Mouse (Mus musculus) 416B (cell line): ENCODE measurements around the gene Sdhd.

Experiments used
- DNase-seq: peaks from one replicate; pipeline ENCODE4 v3.0.0; 2011; ENCODE audit warnings: low read depth

Gene Sdhd

DNA sequence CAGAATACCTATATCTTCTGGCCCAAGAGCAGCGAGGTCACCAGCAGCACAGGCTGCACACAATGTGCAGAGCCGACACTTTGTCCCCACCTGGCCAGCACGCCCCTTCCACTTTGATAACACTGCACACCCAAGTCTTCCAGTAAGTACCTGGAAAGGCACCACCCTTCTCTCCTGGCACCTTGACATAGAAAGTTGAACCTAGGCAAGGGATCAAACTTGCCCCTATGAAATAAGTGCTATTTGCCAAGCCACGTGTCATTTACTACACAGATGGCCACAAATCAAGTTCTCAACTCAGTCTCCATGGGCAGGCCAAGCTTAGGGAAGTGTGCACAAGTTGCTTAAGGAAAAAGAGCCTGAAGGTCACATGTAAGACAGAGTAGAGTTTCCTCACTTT lies 16.7 kb downstream of the Sdhd start:
- no peak for DNase-seq

DNA sequence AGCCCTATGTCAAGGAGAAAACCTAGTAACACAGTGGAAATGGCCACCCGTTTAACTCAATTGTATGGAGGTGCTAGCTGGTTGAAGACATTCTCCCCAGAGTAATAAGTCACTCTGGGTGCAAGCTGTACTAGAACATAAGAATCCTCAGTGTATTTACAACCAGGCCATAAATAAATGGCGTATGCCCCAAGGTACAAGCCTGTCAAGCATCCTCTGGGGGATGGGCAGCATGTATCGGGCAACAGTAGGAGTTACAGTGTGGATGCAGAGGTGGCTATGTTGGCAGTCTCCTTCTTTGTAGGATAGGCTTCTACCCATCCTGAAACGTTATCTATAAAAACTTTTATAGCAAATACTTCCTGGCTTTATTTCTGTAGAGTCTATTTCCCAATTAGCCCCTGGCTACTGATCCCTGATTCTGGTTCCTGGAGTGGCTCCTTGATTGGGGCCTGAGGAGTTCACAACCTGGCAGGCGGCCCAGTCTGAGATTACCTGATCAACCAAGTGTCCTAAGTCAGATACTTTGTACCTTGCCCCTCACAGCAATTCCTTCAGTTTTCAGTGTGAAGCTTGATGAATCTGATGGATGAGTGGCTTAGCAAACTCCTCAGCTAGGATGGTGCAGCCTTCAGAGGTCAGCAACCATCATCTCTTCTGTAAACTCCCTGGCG lies 18.3 kb downstream of the Sdhd start:
- no peak for DNase-seq

DNA sequence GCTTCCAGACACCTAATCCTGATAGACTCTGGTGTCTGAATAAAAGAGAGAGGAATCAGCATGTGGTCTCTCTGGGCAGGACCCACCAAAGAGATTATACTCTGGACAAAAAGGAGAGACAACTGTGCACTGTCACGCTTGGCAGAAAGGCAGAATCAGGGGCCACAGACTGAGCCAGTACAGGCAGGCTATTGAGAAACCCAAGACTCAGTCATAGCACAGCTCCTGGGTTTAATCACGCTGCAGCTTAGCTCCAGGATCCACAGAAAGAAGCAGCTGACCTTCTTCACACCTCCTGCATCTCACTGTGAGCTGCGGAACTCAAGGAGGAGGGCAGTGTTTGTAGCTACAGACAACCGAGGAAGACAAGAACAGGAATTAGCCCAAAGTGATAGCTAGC lies 23.2 kb downstream of the Sdhd start:
- DNase-seq = no peak

DNA sequence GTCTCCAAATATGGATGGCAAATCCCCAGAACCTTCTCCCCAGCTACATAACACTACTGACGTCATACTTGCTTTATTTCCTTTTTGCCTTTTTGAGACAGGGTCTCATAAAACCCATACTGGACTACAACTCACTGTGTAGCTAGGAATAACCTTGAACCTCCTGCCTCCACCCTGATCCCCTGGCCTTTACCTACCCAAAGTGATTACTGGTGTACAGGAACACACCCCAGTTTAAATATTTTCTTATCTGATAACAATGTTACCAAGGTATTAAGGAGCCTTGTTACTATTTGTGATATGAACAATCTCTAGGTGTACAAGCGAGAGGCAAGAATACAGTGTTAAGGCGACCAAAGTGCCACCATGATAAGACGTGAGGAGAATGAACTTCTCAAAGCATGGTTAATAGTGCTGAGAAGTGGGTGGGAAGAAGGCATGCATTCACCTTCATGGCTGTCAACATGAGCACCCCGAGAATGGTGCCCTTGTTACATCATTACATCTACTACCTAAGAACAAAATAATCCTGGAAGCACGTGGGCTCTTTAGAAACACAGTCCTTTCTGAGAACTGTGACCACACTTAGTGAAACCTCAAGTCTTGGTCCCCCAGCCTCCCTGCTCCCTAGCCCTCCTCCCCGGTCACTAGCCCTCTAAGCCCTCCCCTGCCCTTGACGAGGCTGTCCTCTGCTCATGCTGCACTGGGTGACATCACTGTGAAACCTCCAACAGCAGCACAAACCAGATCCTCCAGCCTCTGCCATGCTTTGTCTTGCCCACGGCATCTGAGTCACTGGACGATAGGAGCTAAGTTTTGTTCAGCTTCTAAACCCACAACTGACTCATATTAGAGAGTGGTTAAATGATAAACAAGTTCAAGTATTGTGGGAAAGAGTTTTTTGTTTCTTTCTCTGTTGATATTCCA lies 33.8 kb downstream of the Sdhd start:
- peak; percentile 73 for DNase-seq

DNA sequence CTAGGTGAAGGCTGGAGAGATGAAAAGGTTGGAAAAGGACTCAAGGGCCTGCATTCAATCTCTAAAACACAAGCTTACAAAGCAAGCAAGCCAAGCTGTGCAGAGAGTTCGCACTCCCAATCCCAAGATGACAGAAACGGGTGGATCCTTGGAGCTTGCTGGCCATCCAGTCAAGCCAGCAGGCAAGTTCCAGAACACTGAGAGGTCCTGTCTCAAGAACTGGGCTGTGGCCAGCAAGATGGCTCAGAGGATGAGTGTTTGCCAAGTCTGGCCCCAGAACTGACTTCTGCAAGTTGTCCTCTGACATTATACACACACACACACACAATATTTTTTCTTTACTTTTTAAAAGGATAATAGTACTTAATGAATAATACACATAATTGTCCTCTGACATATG lies 35.7 kb downstream of the Sdhd start:
- DNase-seq = no peak

DNA sequence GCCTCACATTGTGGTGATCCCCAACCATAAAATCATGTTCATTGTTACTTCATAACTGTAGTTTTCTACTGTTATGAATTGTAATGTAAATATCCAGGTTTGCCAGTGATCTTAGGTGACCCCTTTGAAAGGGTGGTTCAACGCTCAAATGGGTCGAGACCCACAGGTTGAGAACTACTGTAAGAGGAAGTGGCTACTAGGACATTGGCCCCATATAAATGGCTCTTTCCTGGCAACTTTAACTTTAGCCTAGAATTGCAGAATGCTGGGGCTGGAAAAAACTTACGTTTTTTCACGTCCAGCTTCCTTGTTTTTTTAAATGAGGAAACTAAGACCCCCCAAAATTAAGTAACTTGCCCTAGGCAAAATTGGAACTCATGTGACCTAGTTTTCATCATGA lies 36.2 kb downstream of the Sdhd start:
- no peak for DNase-seq

DNA sequence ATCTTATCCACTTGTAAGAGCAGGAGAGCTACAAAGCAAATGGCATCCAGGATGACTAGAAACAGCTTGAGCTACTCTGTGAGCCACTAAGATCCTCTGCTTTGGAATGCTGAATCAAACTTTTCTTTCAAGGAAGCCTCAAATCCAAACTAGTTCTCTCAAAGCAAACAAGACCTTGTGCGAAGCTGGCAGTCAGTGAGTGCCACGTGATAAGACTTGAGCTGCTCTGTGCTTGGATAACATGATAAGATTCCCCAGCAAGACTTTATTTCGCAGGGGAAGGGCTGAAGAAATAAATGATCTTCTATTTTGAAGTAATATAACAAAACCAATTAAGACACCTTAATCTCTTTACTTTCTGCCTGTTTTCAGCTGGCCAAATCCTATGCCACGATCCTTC lies 37.7 kb downstream of the Sdhd start:
- DNase-seq = no peak

DNA sequence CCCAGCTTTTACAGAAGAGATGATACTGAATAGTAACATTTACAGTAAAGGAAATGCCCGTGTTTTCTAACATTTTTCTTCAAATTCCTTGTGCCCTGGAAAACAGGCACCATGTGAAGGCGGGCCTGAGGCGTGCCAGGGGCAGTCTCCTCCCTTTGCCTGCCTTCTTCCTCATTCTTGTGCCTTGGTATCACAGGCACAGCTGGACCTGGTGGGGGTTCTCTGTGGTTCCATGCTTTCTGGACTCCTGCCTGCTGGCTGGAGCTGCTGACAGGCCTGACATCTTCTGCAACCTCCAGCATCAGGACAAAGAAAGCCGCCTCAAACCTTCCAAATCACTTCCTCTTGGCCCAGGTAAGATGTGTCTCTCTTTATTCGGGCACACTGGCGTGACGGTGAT lies 38.4 kb downstream of the Sdhd start:
- no peak for DNase-seq

DNA sequence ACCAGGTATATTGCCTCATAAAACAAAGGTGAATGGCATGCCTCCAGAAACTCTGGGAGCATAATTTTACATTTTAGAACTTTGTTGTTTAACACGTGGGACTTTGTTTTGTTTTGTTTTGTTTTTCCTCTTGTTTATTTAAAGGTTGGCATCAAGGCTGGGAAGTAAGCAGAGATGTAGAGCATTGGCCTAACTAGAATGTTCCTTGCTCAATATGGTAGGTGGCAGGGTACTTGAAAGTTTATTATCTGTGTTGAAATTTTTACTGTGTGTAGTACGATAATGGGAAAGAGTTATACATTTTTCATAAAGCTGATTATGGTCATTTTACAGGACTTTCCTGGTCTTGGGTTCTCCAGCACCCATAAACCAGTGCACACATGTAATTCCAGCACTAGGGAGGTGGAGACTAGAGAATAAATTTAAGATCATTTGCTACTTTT lies 41.7 kb downstream of the Sdhd start:
- DNase-seq = no peak

DNA sequence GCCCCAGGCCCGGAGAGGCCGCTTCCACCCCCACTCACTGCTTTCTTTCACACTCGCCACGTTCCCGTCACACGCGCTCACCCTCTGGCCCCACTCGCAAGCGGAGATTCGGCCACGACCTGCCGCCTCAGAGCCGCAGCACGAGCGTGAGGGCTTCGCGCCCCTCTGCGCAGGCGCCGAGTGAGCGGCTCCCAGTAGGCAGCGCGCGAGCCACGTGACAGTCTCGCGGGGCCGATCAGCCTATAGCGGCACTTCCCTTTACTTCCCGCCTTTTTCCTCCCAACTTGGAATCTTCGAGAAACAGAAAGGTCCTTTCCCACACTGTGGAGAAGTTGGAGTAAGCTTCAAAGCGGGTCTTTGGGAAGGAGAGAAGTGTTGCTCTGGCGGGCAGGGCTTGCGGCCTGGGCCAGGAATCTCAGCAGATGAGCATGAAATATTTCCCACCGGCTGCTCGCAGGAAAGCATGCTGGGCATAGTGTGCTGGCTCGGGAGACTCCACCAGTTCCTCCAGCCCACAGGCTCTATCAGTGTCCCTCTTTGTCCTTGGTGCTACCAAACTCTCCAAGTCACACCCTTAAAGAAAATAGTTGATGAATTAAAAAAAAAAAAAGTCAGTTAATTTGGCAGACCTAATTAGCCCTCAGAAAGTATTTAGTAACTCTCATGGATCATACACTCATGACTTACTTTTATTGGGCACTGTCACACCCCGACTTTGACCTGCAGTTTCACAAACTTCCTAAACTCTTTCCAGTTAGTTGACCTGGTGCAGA lies 42.3 kb downstream of the Sdhd start, which contains the start of gene Tex12:
Gene Tex12 (minus strand): TSS at position 181 of the 773 bp plus-strand sequence.
- no peak for DNase-seq

DNA sequence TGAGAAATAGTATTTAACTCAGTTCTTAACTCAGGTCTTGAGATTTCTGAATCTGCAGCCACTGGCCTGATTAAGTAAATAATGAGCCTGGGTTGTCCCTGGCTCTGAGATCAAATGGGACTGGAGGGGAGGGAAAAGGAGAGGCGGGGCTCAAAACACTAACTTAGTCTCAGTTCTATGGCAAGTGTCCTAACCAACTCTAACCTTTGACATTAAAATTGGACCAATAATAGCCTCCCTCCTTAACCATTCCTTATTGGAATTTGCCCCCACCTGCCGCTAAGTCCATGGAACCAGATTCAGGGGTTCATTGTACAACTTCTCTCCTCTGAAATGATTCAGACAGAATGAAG lies 48.5 kb downstream of the Sdhd start, which contains the start of gene Bco2:
Gene Bco2 (minus strand): TSS at position 88 of the 353 bp plus-strand sequence.
- no peak for DNase-seq

DNA sequence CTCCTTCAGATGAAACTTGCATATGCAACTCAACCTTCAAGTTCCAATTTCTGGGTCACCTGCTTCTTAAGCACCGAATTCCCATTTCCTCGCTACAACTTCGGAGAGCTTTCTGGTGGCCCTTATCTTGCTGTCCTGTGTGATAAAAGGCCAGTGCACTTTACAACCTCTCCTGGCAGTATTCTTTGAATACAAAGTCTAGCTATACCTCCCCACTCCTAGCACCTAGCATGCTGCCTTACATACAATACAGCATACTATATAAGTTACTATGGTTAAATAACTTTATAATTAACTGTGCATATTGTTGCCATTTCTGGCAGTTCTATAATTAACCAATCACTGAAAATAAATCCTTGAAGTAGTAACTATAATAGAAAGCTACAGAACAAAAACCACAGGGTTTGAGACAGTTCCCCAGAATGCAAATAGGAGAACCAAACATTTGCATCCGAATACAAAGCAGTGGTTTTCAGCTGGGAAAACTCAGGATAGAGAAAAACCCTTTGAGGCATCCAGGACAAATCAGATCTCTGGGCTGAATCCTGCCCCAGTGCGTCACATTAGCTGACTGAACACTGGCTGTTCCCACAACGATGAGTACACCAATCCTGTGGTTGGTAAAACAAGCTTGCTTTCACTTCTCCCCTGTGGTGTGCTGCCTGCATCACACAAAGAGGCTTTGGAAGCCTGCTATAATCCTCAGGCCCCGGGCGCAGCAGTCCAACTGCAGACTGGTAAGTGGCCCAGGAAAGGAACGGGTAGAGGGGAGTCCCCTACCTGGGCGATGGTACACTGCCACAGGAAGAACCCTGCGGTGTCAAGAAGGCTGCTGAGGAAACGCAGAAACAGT lies 49.1 kb downstream of the Sdhd start, which contains the start of gene Il18:
Gene Il18 (plus strand): TSS at position 587 of the 853 bp plus-strand sequence.
- peak; percentile 51 for DNase-seq

DNA sequence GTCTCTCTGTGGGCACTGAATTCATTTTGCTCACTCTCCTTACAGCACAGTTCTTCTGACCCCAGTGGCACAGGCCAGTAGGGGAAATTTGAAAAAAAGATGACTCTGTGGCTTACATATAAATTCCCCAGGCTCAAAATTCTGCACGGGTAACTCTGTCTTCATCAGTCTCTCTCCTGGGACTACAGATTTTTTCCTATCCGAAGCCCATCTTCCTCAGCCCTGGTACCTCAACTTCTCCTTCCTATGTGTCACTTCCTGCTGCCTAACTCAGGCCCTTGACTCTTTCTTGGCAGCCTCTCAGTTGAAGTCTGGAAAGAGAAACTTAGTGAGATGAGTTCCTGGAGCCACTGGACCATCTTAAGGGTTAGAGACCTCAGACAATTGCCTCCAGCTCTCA lies 50.1 kb downstream of the Sdhd start:
- peak; percentile 30 for DNase-seq

DNA sequence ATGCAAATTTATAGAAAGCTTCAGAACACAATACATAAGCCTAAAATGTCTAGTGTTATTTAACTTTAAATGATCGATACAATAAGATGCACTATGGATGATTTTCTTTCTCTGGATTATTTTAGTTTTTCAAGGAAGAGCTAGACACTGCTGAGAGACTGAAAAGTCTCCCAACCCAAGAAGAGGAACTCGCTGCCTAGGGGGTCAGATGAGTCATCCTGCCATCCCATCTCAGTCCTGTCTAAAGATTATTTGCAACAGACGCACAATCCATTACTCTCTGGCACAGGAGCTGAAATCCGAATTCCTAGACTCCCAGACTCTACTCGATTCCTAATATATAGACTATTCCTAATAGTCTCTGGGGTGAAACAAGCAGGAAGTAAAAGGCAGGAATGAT lies 51.4 kb downstream of the Sdhd start:
- peak; percentile 37 for DNase-seq

DNA sequence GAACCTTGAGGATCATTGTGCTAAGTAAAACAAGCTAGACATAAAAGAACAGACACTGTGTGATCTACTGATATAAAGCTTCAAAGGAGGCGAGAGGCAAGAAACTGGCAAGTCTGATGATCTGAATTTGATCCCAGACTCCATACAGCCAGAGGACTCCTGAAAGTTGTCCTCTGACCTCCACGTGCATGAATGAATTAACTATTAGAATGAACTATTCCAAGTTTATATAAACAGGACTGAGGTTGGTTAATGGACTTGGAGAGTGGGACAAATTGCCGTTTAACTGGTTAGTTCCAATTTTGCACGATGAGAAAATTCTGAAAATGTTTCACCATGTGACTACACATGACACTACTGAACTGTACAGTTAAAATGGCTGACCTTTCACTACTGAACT lies 54.7 kb downstream of the Sdhd start:
- DNase-seq = no peak

DNA sequence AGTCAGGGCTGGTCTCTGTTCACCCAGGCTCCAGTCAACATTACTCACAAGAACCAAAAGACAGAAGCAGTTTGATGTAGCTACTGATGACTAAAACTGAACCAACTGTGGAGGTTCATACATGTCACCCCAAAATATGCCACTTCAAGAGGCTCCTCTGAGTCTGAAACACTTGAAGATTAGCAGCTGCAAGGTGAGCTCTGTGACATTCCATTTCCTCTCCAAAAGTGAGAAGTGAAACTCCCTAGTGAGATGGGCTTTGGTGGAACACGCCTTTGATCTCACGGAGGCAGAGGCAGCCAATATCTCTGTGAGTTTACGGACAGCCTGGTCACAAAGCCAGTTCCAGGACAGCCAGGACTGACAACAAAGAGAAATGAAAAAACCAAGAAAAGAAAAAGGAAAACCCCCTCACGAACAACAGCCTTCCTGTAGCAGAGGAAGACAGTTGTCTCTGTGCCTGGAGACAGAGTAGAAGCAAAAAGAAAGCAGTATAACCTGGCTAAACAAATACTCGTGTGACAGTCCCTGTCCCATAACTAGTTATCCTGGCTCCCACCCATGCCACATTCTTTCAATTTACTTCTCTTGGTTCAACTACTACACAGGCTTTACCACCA lies 55.6 kb downstream of the Sdhd start:
- no peak for DNase-seq
